Mouse (Mus musculus) left cerebral cortex, postnatal 36 days (tissue): ENCODE measurements around the gene Wdr25. TPM values are rescaled to one million over a fixed set of nuclear protein-coding genes. Genes with fewer than 3 reads are reported as not detected.
A peak's percentile ranks its signal among the peaks of the same experiment; 100 is the strongest.

ENCODE experiments used
- DNase-seq, 2 experiments: peaks; one replicate each; pipeline ENCODE4 v3.0.0; 2021 to 2022; ENCODE audit warnings: low spot score in 2 of 2, mixed read lengths in 1 of 2
- intact Hi-C: fragments of 180-260 bp; cut with DNase I; formaldehyde crosslinking; loops from one replicate; pipeline ENCODE4 v1.15.1; 2025
- total RNA-seq, 2 experiments: library from RNA; stranded (reverse); gene quantifications; 2 replicates each; pipeline ENCODE4 v1.2.3; 2021

Gene Wdr25
- total RNA-seq, 2 experiments from 2014 or later: 8.2 to 11.5 TPM

- no peak for DNase-seq
- intact Hi-C loops: no loop called here
Observed at GRCm38 (mm10) chr12:108928249-108928648, 34.8 kb downstream of the Wdr25 start.

GRCm38 (mm10) chr12:108929475-108929874 is 36.0 kb downstream of the Wdr25 start:
- DNase-seq: no peak
- intact Hi-C loops: no loop called here

DNA sequence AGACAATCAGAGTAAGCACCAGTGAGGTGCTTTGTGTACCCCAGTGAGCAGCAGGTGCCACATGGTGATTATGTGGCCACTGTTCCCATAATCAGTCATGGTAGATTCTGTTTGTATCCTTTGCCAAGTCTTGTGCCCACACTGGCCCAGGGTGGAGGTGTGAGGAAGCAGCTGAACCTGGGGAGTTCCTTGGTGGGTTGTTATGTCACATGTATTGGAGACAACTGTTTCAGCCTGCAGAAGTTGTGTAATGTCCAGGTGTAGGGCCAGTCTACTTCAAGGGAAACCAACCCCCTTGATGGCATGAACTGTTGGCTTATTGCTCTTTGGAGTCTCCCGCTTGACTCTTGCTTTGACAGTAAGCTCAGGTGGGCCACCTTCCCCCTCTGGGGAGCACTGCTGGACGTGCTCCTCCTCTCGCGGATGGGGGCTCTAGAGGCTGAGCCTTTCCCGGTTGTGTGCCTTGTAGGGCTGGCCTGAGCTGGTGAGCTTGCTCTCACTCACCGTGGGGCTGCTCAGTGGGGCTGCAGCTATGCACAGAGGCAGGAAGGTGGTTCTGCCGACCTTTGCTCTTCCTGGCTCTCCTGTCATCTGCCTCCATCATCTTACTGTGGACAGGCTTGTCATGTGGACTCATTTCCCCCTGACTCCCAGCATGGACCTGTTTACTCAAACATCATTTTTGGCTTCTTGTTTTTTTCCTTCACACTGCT is 38.1 kb downstream of the Wdr25 start:
- intact Hi-C loops: no loop called here
- DNase-seq: no peak

DNA sequence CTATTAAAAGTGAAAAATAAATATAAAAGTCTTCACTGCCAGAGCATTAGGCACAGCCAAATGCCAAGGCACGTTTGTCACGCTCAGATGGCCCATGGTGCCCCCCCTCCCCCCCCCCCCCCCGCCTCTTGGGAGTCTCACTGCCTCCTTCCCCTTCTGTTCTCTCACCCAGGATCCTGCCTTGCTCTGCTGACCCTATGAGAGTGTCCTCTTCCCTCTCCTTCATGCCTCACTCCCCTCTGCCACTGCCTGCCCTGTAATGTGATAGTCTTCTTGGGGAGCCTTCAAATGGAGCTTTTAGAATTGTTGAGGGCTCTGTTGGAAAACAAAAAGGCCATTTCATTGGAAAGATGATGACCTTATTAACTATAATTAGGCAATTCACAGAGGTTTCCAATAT is 38.7 kb downstream of the Wdr25 start:
- intact Hi-C loops: no loop called here
- DNase-seq: no peak

DNA sequence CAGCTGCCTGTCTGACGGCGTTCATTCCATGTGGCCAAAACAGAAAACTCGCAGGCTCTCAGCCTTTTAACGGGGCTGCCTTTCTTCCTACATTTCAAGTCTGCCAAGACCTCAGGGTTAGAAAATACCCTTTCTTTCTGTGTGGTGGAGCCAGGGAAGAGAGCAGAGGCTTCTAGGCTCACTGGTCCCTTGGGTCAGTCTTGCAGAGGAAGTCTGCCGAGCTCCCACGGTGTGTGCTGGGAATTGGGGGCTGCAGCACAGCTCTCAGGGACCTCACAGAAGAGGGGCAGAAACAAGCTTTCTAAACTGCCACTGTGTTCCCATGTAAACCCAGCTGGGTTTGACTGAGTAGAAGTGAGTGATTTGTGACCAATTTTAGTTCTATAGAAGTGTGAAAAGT is 40.8 kb downstream of the Wdr25 start:
- intact Hi-C loops: no loop called here
- no peak for DNase-seq

DNA sequence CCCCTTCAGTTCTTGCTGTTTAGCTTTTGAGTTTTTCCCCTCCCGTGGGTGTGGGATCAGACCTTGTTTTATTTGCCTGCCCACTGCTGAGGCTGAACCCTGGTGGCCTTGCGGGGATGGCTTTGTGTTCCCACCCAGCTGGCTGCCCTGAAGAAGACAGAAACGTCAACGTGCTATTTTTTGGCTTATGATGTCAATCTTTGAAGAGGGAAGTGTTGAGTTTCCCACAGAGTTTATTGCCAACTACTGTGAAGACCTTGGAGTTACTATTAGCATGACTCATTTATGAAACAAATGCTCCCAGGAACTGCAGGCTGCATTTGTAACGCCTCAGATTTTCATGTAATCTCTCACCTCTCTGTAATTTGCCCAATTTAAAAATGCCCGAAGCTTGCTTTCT is 43.4 kb downstream of the Wdr25 start:
- intact Hi-C loops: no loop called here
- DNase-seq: no peak

DNA sequence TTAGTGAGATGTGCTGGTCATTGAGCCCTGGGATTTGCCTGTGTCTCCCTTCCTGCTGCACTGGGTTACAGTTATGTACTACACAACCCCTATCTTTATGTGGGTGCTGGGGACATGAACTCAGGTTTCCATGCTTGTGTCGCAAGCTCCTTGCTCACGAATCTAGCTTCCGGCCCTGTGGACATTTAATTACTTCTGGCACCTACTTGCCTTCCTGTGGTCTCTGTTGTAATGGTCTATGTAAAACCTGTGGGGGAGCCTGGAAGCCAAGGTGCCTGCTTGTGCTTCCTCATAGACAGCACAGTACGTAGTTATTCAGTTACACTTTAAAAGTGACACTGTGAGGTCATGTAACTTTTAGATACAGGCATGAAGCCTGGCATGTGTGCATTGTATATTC is 44.1 kb downstream of the Wdr25 start:
- intact Hi-C loops: no loop called here
- no peak for DNase-seq

- intact Hi-C loops: no loop called here
- no peak for DNase-seq
Observed at GRCm38 (mm10) chr12:108938844-108939243, 45.4 kb downstream of the Wdr25 start.

DNA sequence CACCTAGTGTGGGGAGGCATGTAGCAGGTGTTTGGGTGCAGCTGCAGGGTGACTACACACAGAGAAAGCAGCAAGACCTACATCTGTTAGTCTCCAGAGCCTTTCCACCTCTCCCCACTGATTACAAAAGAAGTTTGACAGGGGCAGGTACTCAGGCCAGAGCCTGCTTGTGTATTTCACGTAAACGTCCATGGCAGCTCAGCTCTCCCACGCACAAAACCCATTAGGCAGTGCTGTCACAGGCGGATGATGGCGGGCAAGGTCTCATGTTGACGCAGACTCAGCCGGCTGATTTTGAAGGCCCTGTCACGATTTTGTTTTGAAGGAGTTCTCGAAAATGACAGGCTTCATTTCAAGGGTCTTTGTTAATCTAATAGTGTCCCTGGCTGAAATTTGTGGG is 45.9 kb downstream of the Wdr25 start:
- DNase-seq: no peak
- intact Hi-C loops: no loop called here

DNA sequence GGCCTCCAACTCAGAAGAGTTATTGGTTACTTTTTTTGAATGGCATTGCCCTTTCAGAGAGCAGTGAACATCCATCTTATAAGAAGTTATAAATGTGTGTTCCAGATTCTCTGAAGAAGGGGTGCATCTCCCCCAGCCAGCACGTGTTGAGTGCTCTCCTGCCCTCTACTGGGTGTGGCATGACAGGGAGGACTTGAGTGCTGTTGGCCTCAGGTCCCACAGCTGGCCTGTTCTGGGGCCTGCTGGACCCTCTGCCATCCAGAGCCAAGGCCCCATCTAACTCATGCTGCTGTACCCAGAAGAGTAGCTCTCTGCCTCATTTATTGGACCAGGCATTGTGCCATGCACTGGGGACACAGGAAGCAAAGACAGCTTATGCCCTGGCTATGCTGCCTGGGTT is 46.8 kb downstream of the Wdr25 start:
- intact Hi-C loops: no loop called here
- DNase-seq: no peak

DNA sequence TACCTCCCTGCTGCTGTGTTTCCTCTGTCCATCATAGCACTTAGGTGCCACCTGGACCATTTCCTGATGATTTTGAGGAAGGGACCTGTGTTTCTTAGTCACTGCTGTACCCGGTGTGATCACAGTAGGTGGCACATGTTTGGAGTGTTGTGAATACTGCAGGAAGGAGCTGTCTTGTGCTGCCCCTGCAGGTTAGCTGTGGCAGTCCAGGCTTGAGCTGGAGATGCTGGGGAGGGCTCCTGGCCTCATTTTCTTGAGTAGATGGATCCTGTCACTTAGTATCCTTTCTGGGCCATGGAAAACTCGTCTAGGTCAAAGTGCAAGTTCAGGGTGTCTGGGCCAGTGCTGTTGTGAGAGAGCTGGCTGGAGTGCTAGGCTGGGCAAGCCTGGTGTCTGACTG is 47.9 kb downstream of the Wdr25 start:
- no peak for DNase-seq
- intact Hi-C loops: no loop called here

- intact Hi-C loops: no loop called here
- DNase-seq: peak in 1 of 2 experiments; percentile 14
Observed at GRCm38 (mm10) chr12:108942203-108942923, 48.9 kb downstream of the Wdr25 start.

DNA sequence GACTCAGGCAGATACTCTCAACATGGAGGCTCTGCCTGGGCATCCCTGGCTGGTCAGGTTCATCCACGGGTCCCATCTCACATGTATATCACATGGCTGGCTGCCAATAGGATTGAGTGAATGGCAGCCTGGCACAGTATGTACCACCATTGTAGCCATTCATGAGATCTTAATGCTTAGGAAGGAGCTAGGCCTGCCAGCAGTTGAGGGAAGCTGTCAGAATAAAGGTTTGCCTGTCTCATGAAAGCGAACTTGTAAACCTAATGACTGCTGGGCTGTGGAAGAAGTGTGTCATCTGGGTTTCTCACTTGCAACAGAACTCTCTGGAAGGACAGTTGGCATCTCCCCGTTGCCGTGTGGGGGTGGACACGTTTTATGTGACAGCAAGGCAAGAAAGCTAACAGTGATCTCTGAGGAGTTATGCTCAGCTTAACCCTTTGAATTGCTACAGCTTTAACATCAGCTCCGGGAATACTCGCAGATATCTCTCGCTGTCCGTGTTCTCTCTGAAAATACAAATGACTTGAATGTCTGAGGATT is 59.6 kb downstream of the Wdr25 start:
- intact Hi-C loops: loop anchor here (10.0 kb wide), 2 partner anchors 442 to 492 kb away; no protein-coding TSS in a partner anchor
- peak in 1 of 2 experiments; percentile 15 for DNase-seq

- intact Hi-C loops: loop anchor here (10.0 kb wide), 2 partner anchors 441 to 491 kb away; no protein-coding TSS in a partner anchor
- DNase-seq: peak in 1 of 2 experiments; percentile 21
Observed at GRCm38 (mm10) chr12:108953838-108954237, 60.4 kb downstream of the Wdr25 start.

- no peak for DNase-seq
- intact Hi-C loops: loop anchor here (10.0 kb wide), 2 partner anchors 440 to 490 kb away; no protein-coding TSS in a partner anchor
Observed at GRCm38 (mm10) chr12:108954456-108954855, 61.0 kb downstream of the Wdr25 start.

GRCm38 (mm10) chr12:108958483-108958882 is 65.1 kb downstream of the Wdr25 start:
- intact Hi-C loops: loop anchor here (10.0 kb wide), 2 partner anchors 436 to 486 kb away; no protein-coding TSS in a partner anchor
- DNase-seq: no peak

DNA sequence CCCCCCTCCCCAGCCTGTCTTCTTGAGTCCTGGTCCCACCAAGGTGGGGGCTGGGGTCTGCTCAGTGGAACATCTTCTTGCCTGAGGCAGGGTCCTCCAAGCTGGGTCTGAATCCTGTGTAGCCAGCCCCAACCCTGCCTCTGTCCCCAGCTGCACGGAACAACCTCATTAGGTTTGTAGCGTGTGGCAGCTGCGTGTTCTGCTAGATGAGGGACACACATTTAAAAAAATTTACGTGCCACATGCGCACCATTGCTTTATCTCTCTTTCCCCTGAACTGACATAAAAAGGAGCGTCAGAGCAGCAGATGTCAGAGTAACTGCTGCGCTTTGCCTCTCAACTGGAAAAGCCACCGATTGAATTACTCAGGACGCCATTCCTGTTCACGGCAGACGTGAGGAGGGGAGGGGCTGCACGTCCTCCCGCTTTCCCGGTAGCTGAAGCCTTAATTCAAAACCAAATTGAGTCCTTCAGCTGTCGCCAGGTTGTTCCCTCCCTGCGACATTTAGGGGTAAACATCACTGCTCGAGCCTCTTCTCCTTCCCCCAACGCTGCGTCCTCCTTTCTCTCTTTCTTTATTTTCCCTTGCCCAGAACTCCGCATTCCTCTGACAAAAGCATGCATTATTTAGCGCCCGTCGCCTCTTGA is 65.7 kb downstream of the Wdr25 start:
- no peak for DNase-seq
- intact Hi-C loops: loop anchor here (10.0 kb wide), 2 partner anchors 436 to 486 kb away; no protein-coding TSS in a partner anchor

DNA sequence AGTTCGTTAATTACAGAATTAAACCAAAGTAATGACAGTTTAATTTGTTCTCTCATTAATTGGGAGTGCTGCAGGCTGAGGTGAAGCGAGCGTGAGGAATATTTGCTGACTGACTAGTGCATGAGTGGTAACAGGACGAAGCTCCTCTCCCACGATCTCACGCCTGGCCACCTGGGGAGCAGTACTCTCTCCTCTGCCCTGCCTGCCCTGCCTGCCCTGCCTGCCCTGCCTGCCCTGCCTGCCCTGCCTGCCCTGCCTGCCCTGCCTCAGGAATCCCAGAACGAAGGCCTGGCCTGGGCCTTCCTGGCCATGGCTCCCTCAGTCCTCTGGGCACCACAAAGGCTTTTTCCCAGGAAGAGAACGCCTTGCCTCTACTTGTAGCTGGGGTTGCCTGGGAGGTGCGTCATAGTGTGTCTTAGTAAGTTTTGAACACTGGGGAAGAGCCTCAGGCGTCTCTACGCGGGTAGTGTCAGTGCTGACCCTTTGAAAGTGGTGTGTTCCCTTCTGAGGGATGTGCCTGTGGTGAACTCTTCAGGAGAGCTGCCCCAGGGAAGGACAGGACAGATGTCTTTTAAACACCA is 66.3 kb downstream of the Wdr25 start:
- no peak for DNase-seq
- intact Hi-C loops: loop anchor here (10.0 kb wide), 2 partner anchors 435 to 485 kb away; no protein-coding TSS in a partner anchor

DNA sequence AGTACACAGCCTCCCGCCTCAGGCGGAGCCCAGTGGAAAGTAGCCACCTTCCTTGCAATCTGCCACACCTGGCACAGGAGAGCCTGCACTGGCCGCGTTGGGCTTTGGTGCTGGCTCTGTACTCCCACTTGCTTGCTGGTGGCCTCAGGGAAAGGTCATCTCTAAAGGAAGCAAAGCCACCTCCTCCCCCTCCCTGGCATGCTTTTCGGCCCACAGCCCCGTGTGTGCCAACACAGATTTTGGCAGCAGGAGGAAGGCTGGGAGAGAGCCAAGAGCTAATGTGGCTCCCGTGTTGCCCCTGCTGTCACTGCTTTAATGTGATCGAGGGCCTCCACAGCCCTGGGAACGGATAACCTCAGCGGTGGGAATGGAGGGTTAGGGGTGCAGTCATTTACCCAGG is 66.8 kb downstream of the Wdr25 start:
- no peak for DNase-seq
- intact Hi-C loops: no loop called here

- no peak for DNase-seq
- intact Hi-C loops: no loop called here
Observed at GRCm38 (mm10) chr12:108967631-108968030, 74.2 kb downstream of the Wdr25 start.
